Mouse (Mus musculus) T-cell, adult 2 months (primary cell): ENCODE measurements around the gene Apom.
"Not testable (repeated sequence)": the region's sequence is repeated elsewhere in the genome, so short reads cannot be mapped to it uniquely, and the experiment has no call there.

Experiments
- DNase-seq: peaks from one replicate; pipeline ENCODE4 v3.0.0; 2022; ENCODE audit warnings: low spot score

The Apom gene

GRCm38 (mm10) chr17:35127017-35127416 lies 4.8 kb downstream of the Apom start:
- DNase-seq: no peak

- peak; percentile 78 for DNase-seq
Observed at GRCm38 (mm10) chr17:35126206-35126611, 5.6 kb downstream of the Apom start, which contains the start of gene D17H6S53E. Gene D17H6S53E, plus strand, starts transcription at chr17:35126373.

GRCm38 (mm10) chr17:35125578-35125977 lies 6.3 kb downstream of the Apom start:
- DNase-seq: no peak

- DNase-seq: no peak
Observed at GRCm38 (mm10) chr17:35125081-35125480, 6.8 kb downstream of the Apom start.

- not testable (repeated sequence) for DNase-seq
Observed at GRCm38 (mm10) chr17:35124261-35124896, 7.5 kb downstream of the Apom start.

GRCm38 (mm10) chr17:35123287-35123686 lies 8.6 kb downstream of the Apom start:
- DNase-seq: not testable (repeated sequence)

- DNase-seq: peak; percentile 65
Observed at GRCm38 (mm10) chr17:35121871-35122303, 10.0 kb downstream of the Apom start, which contains the start of gene Csnk2b. Gene Csnk2b, minus strand, starts transcription at chr17:35122053.

GRCm38 (mm10) chr17:35121143-35121799 lies 10.6 kb downstream of the Apom start, which contains the start of gene Gpank1:
Gene Gpank1, plus strand, starts transcription at chr17:35121455.
- peak; percentile 99 for DNase-seq

- no peak for DNase-seq
Observed at GRCm38 (mm10) chr17:35120745-35121142, 11.1 kb downstream of the Apom start.

GRCm38 (mm10) chr17:35115046-35116019 lies 16.5 kb downstream of the Apom start, which contains the start of gene Ly6g5b:
Gene Ly6g5b, minus strand, starts transcription at chr17:35115428.
- DNase-seq: peak; percentile 66

GRCm38 (mm10) chr17:35111774-35112173 lies 20.1 kb downstream of the Apom start:
- no peak for DNase-seq

- DNase-seq: no peak
Observed at GRCm38 (mm10) chr17:35108097-35108496, 23.8 kb downstream of the Apom start, which contains the start of gene Ly6g5c. Gene Ly6g5c, plus strand, starts transcription at chr17:35108279.

GRCm38 (mm10) chr17:35106522-35106921 lies 25.3 kb downstream of the Apom start:
- no peak for DNase-seq

- peak; percentile 18 for DNase-seq
Observed at GRCm38 (mm10) chr17:35105740-35106389, 26.0 kb downstream of the Apom start.

- no peak for DNase-seq
Observed at GRCm38 (mm10) chr17:35104754-35105153, 27.1 kb downstream of the Apom start.

- no peak for DNase-seq
Observed at GRCm38 (mm10) chr17:35104079-35104478, 27.8 kb downstream of the Apom start.

GRCm38 (mm10) chr17:35103221-35103690 lies 28.6 kb downstream of the Apom start:
- no peak for DNase-seq

GRCm38 (mm10) chr17:35102299-35102698 lies 29.6 kb downstream of the Apom start:
- DNase-seq: no peak

- DNase-seq: no peak
Observed at GRCm38 (mm10) chr17:35101161-35101560, 30.7 kb downstream of the Apom start.

GRCm38 (mm10) chr17:35100196-35100765 lies 31.6 kb downstream of the Apom start:
- no peak for DNase-seq

- DNase-seq: no peak
Observed at GRCm38 (mm10) chr17:35097164-35097655, 34.6 kb downstream of the Apom start.
